Mouse (Mus musculus): ENCODE results near the gene Tmem203.

DNA sequence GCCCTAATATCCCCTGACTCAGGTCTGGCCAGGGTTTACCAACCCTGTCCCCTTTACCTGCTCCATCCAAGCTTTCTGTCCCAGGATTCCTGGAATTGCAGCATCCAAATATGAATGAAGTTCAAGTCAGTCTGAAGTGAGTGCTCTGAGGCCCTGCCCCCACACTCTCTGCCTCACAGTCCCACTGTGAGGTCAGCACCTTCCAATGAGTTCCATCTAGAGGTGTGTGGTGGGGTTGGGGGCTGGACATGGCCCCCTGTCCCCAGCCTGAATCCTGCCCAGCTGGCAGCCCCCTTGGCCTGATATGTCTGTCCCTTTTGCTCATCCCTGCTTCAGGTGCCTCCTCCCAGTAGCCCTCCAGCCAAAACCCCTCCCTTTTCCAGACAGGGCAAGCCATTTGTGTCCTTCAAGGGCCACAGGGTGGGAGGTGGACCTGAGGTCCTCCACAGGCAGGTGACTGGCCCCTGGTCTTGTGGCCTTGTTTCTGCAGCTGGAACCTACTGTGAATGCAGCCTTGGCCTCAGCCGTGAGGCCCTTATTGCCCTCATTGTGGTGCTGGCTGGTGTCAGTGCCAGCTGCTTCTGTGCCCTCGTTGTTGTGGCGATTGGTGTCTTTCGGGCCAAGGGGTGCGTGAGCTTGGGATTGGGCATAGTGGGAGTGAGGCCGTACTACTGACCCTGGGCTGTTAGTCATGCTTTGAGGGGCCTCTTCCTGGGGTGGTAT is 32.8 kb downstream of the Tmem203 start, which contains the start of gene Tmem210:
- TF ChIP-seq CTCF (IDR thresholded peaks at IDR 0.05; ENCODE audit: borderline replicate concordance, insufficient read depth, low read depth, low read length) (no peak), POLR2A (IDR thresholded peaks at IDR 0.05; ENCODE audit: borderline replicate concordance, insufficient read depth, low read length) (peak; percentile 12; the same call in 1 of the 2 replicates)

Data from cerebellum, adult 2 months (tissue).